Mouse (Mus musculus) midbrain, embryonic 11.5 days (tissue): ENCODE measurements around the gene Slc30a1. TPM values are rescaled to one million over a fixed set of nuclear protein-coding genes. Genes with fewer than 3 reads are reported as not detected.
A peak's percentile ranks its signal among the peaks of the same experiment; 100 is the strongest.

Experiments
- ATAC-seq: fragments of 200-750 bp; cut with Nextera tagmentation; 2 replicates; pipeline ENCODE4 v1.8.0; 2017; ENCODE audit warnings: moderate TSS enrichment, moderate library complexity; ENCODE audit not compliant: low FRiP score
- DNase-seq: peaks from one replicate; pipeline ENCODE4 v3.0.0; 2015; ENCODE audit warnings: low spot score; ENCODE audit errors: missing footprints
- H3K27ac ChIP-seq: fragments of 300-500 bp; sonication (generic); 2 replicates; pipeline ENCODE4 v1.5.1; 2014; ENCODE audit warnings: low read depth, low read length
- H3K27me3 ChIP-seq: fragments of 300-500 bp; sonication (generic); 2 replicates; pipeline ENCODE4 v1.6.1; 2014; ENCODE audit warnings: mild to moderate bottlenecking, low read length, moderate library complexity, mixed read lengths; ENCODE audit not compliant: control insufficient read depth, insufficient read depth
- H3K36me3 ChIP-seq: fragments of 300-500 bp; sonication (generic); 2 replicates; pipeline ENCODE4 v1.6.1; 2014; ENCODE audit warnings: mild to moderate bottlenecking, low read length, moderate library complexity, mixed read lengths; ENCODE audit not compliant: control insufficient read depth, insufficient read depth
- H3K4me1 ChIP-seq: fragments of 300-500 bp; sonication (generic); 2 replicates; pipeline ENCODE4 v1.6.1; 2014; ENCODE audit warnings: low read length; ENCODE audit not compliant: control insufficient read depth, insufficient read depth
- H3K4me2 ChIP-seq: fragments of 300-500 bp; sonication (generic); 2 replicates; pipeline ENCODE4 v1.6.1; 2014; ENCODE audit warnings: mild to moderate bottlenecking, moderate library complexity
- H3K4me3 ChIP-seq: fragments of 300-500 bp; sonication (generic); 2 replicates; pipeline ENCODE4 v1.5.1; 2014; ENCODE audit warnings: low read depth, low read length
- H3K9ac ChIP-seq: fragments of 300-500 bp; sonication (generic); 2 replicates; pipeline ENCODE4 v1.6.1; 2014; ENCODE audit warnings: low read length
- H3K9me3 ChIP-seq: fragments of 300-500 bp; sonication (generic); 2 replicates; pipeline ENCODE4 v1.6.1; 2016; ENCODE audit warnings: low read length; ENCODE audit not compliant: control insufficient read depth
- WGBS: fragments of 180-500 bp; shearing (Covaris S2); extraction: QIAGEN DNeasy Blood & Tissue Kit; methylation state at CpG from one replicate; pipeline ENCODE4 v1.1.7; 2014; 5-methylcytosine and 5-hydroxymethylcytosine counted together
- polyA plus RNA-seq: library from polyadenylated mRNA; unstranded; fragments of >200 nt; fragmentation: Nextera tagmentation; extraction: Ambion mirVana; gene quantifications from 2 replicates; pipeline ENCODE4 v1.2.1, GENCODE M21; 2014

Slc30a1 gene
- polyA plus RNA-seq, 1 experiment from 2014 or later: 2.4 TPM

DNA sequence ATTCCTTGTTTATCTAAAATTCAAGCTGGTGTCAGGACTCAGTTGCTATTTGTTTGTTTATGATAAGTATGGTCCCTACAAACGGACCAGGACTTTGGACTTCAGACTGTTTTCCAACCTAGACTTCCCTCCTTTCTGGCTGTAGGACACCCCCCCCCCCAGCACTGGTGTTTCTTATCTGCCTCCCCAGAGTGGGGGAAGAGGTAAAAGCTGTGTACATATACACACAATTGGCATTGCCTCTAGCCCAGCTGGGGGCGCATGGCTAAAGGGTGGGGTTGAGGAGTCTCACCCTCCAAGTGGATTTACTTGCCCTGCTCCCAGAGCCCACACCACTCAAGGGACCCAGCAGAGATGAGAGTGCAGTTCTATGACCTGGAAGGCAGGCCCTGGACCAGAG is 40.3 kb downstream of the Slc30a1 start:
- H3K27ac ChIP-seq: no peak overlapping the region
- no peak for ATAC-seq
- 86% methylated on average over 2 of the region's 2 CpGs for WGBS

DNA sequence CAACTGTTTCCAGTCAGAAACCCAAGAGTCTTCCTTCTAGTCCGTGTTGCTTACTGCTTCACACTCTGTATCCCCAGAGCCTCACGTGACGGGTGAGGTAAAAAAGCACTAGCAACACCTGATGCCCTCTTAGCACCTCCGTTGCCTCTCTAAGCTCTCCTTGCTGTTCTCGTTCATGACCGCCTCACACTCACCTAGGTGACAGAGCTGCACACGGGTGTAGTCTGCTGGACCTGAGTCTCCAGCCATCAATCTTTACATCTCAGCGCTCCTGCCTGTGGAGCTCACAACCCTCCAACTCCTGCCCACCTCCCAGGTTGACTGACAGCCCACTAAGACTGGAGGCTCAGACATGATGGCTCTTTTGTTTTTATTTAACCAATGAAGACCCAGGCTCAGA is 41.2 kb downstream of the Slc30a1 start:
- Histone ChIP-seq H3K9me3 (no peaks in the 10 kb centered on the region), H3K4me3 (no peak overlapping the region), H3K27me3 (no peaks in the 10 kb centered on the region), H3K9ac (no peak overlapping the region), H3K4me1 (no peaks in the 10 kb centered on the region), H3K4me2 (no peak overlapping the region), H3K27ac (no peak overlapping the region), H3K36me3 (no peaks in the 10 kb centered on the region)
- WGBS: 82% methylated on average over 8 of the region's 8 CpGs
- peak; percentile 44 for DNase-seq
- ATAC-seq: no peak

More for the DNA sequence above, 40.3 kb downstream of the Slc30a1 start:
- H3K9ac ChIP-seq: no peak overlapping the region
- DNase-seq: no peak
- H3K4me2 ChIP-seq: no peak overlapping the region
- no peak overlapping the region for H3K4me3 ChIP-seq
- no peaks in the 10 kb centered on the region for H3K4me1 ChIP-seq
- no peaks in the 10 kb centered on the region for H3K27me3 ChIP-seq
- no peaks in the 10 kb centered on the region for H3K9me3 ChIP-seq
- H3K36me3 ChIP-seq: no peaks in the 10 kb centered on the region

DNA sequence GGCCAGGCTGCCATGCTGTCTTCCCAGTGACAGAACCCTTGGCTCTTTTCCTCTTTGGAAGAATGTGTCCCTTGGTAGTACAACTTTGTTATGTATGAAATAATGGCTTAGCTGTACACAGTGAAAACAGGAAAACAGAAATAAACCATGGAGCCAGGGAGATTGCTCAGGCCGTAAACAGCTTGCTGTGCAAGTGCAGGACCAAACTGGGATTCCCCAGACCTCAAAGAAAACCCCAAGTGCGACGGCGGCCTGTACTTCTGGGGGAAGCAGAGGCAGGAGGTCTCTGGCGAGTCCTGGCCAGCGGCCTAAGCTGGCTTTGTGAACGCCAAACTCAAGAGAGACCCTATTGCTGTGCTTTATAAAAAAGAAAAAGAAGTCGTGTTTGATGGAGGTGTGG is 42.0 kb downstream of the Slc30a1 start:
- Histone ChIP-seq H3K27ac (no peak overlapping the region), H3K9me3 (no peaks in the 10 kb centered on the region), H3K9ac (no peak overlapping the region), H3K4me3 (no peak overlapping the region), H3K36me3 (no peaks in the 10 kb centered on the region), H3K27me3 (no peaks in the 10 kb centered on the region), H3K4me1 (no peaks in the 10 kb centered on the region), H3K4me2 (no peak overlapping the region)
- 78% methylated on average over 8 of the region's 8 CpGs for WGBS
- ATAC-seq (no peak), DNase-seq (peak; percentile 62)

DNA sequence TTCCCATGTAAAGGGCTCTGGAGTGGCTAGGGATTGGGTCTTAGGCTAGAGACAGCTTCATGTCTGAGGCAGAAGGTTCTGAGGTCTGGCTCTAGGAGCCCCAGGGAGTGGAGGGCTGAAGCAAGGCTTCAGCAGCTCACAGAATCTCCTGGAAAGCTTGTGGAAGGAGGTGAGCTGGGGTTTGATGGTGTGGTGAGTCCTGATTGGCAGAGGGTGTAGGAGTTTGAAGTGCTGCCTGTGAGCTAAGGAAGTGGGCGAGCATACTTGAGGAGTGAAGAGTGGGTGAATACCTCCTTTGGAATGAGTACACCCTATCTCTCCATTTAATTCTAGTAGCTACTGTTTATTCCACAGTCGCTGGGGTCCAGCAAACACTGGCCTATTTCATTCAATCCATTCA is 44.0 kb downstream of the Slc30a1 start:
- Histone ChIP-seq H3K9ac (no peak overlapping the region), H3K9me3 (no peaks in the 10 kb centered on the region), H3K36me3 (no peaks in the 10 kb centered on the region), H3K4me3 (no peak overlapping the region), H3K27me3 (no peaks in the 10 kb centered on the region), H3K4me1 (no peaks in the 10 kb centered on the region), H3K4me2 (no peak overlapping the region), H3K27ac (no peak overlapping the region)
- no peak for ATAC-seq
- WGBS: 58% methylated on average over 2 of the region's 2 CpGs
- DNase-seq: no peak

DNA sequence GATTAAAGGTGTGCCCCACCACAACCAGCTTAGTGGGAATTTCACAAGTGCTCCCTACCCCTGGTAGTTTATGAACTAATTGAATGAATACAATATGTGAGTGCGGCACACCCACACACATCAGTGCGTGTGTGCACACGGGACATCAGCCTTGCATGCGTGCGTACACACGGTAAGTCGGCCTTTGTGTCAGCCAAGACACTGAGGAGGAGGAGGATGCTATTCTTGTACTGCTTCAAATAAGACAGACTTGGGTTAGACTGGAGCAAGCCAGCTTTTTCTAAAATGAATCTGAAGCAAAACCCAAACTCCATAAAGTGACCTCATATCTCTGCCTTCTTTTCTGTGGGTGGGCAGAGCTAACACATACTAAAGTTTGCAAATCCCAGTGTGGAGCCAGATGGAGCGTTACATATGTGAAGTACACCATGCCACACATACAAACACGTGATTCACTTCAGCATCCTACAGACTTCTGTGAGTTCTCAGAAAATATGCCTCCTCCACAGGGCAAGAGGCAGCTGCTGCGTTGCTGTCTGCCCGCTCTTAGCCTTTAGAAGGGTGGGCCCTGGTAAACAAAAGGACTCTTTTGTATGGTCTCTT is 46.3 kb downstream of the Slc30a1 start:
- no peak for ATAC-seq
- H3K9me3 ChIP-seq: no peaks in the 10 kb centered on the region
- H3K27me3 ChIP-seq: no peaks in the 10 kb centered on the region
- H3K27ac ChIP-seq: no peak overlapping the region
- no peak overlapping the region for H3K4me3 ChIP-seq
- WGBS: 90% methylated on average over 11 of the region's 11 CpGs
- no peaks in the 10 kb centered on the region for H3K4me1 ChIP-seq
- no peaks in the 10 kb centered on the region for H3K36me3 ChIP-seq
- no peak overlapping the region for H3K9ac ChIP-seq
- H3K4me2 ChIP-seq: no peak overlapping the region
- peak; percentile 45 for DNase-seq

DNA sequence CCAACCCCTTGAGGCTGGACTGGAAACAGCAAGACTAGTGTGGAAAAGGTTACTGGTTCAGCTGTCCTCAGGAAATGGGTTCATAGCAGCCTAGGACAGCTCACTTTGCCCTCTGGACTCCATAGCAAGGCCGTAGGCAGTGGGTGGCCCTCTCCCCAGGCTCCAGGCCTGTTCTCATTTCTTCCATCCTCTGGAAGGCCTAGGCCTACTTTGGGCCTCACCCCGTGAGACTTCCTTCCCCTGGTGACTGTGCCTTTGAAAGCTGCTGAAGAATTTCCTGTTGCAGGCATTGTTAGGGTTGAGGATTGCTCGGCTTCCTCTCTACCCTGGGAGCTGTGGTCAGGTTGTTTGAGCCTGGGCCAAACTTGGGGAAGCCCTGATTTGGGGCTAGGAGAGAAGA is 48.5 kb downstream of the Slc30a1 start:
- H3K27ac ChIP-seq: no peak overlapping the region
- H3K4me2 ChIP-seq: no peak overlapping the region
- H3K36me3 ChIP-seq: no peaks in the 10 kb centered on the region
- H3K9me3 ChIP-seq: no peaks in the 10 kb centered on the region
- 62% methylated on average over 3 of the region's 3 CpGs for WGBS
- DNase-seq: peak; percentile 65
- H3K27me3 ChIP-seq: no peaks in the 10 kb centered on the region
- no peak overlapping the region for H3K4me3 ChIP-seq
- H3K4me1 ChIP-seq: no peaks in the 10 kb centered on the region
- ATAC-seq: no peak
- H3K9ac ChIP-seq: no peak overlapping the region

DNA sequence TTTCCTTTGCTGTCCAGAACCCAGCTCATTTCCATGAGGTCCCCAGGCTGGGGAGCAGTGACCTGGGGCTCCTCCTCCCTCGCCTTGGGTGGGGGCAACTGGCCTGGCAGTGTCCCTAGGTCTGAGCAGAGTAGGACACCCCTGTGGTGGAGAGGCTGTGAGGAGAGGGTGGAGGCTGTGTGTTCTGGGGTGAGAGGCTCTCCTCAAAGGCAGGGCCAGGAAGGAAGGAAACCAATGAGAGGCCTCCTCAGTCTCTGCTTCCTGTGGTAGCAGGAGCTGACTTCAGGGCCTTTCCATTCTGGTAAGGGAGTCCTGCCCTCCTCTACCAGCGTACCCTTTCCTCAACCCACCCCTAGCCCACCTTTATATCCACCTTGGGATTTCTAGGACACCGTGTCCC is 49.7 kb downstream of the Slc30a1 start:
- peak; percentile 69 for DNase-seq
- ATAC-seq: no peak
- Histone ChIP-seq H3K4me1 (no peaks in the 10 kb centered on the region), H3K4me3 (no peak overlapping the region), H3K9ac (no peak overlapping the region), H3K36me3 (no peaks in the 10 kb centered on the region), H3K9me3 (no peaks in the 10 kb centered on the region), H3K27ac (no peak overlapping the region), H3K4me2 (no peak overlapping the region), H3K27me3 (no peaks in the 10 kb centered on the region)
- WGBS: 76% methylated on average over 3 of the region's 3 CpGs

DNA sequence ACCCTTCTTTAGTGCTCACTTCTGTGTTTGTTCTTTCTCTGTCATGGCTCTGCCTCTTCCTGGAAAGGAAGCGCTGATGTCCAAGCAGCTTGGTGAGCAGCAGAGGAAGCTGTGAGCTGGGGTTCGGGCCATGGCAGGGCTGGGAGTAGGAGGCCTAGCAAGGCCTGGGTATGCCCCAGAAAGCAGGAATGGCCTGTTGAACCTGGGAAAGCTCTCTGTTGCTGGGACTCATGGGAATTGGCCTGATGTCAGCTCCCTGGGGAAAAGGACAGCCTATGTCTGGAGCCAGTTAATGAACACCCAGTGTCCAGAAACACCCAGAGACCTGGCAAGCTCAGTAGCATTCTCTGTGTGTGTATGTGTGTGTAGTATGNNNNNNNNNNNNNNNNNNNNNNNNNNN is 50.3 kb downstream of the Slc30a1 start:
- Histone ChIP-seq H3K4me1 (no peaks in the 10 kb centered on the region), H3K27me3 (no peaks in the 10 kb centered on the region), H3K4me2 (no peak overlapping the region), H3K36me3 (no peaks in the 10 kb centered on the region), H3K4me3 (no peak overlapping the region), H3K9ac (no peak overlapping the region), H3K27ac (no peak overlapping the region), H3K9me3 (no peaks in the 10 kb centered on the region)
- 80% methylated on average over 2 of the region's 2 CpGs for WGBS
- DNase-seq: peak; percentile 44
- ATAC-seq: no peak

DNA sequence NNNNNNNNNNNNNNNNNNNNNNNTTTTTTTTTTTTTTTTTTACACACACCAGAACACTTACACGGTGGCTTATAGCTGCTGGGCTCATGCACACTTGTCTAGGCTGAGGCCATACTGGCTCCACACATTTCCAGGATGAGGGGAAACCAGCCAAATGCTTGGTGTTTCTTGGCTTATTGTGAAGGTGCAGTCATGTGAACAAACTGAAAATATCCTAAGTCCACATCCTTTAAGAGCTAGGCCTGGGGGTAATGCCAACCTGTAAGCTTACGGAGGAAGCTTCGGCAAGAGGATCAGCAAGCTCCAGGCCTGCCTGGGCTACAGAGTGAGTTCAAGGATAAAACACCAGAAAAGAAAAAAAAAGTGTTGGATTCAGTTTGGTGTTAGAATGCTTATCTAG is 50.8 kb downstream of the Slc30a1 start:
- Histone ChIP-seq H3K4me2 (no peak overlapping the region), H3K27ac (no peak overlapping the region), H3K4me1 (no peaks in the 10 kb centered on the region), H3K27me3 (no peaks in the 10 kb centered on the region), H3K4me3 (no peak overlapping the region), H3K36me3 (no peaks in the 10 kb centered on the region), H3K9me3 (no peaks in the 10 kb centered on the region), H3K9ac (no peak overlapping the region)
- 80% methylated on average over 3 of the region's 3 CpGs for WGBS
- ATAC-seq (no peak), DNase-seq (peak; percentile 70)
